Mouse (Mus musculus): Measurements from ENCODE around the gene Maco1. TPM values are rescaled to one million over a fixed set of nuclear protein-coding genes. Genes with fewer than 3 reads are reported as not detected.

The Maco1 gene
- polyA plus RNA-seq, 1 experiment from 2014 or later: 30.8 TPM

- H3K4me2 ChIP-seq (ENCODE audit: low read depth, low read length): no peak overlapping the region
- H3K9ac ChIP-seq (ENCODE audit: low read length): no peak overlapping the region
- 0 out of 2 replicates have a peak, but pooled peaks cover 4% of the 10 kb centered on the region for H3K36me3 ChIP-seq (ENCODE audit: control insufficient read depth, insufficient read depth, low read length)
- ATAC-seq (ENCODE audit: insufficient read depth, low FRiP score): no peak
- no peak overlapping the region for H3K27ac ChIP-seq (ENCODE audit: low read length)
- no peaks in the 10 kb centered on the region for H3K9me3 ChIP-seq (replicated peaks; ENCODE audit: control insufficient read depth, low read length)
- H3K27me3 ChIP-seq (ENCODE audit: control insufficient read depth, insufficient read depth, low read length): no peaks in the 10 kb centered on the region
- H3K4me3 ChIP-seq (replicated peaks; ENCODE audit: low read length): no peak overlapping the region
- no peaks in the 10 kb centered on the region for H3K4me1 ChIP-seq (ENCODE audit: control insufficient read depth, insufficient read depth, low read length)
- 83% methylated on average over 17 of the region's 17 CpGs for WGBS
Observed at GRCm38 (mm10) chr4:134813406-134814228, 39.5 kb downstream of the Maco1 start.

- ATAC-seq (ENCODE audit: insufficient read depth, low FRiP score): no peak
- H3K4me2 ChIP-seq (ENCODE audit: low read depth, low read length): no peak overlapping the region
- WGBS: 66% methylated on average over 5 of the region's 5 CpGs
- no peak overlapping the region for H3K4me3 ChIP-seq (replicated peaks; ENCODE audit: low read length)
- H3K27me3 ChIP-seq (ENCODE audit: control insufficient read depth, insufficient read depth, low read length): no peaks in the 10 kb centered on the region
- peaks cover 8% of the 10 kb centered on the region; the same call in 1 of the 2 replicates for H3K36me3 ChIP-seq (ENCODE audit: control insufficient read depth, insufficient read depth, low read length)
- no peaks in the 10 kb centered on the region for H3K4me1 ChIP-seq (ENCODE audit: control insufficient read depth, insufficient read depth, low read length)
- H3K9ac ChIP-seq (ENCODE audit: low read length): no peak overlapping the region
- H3K27ac ChIP-seq (ENCODE audit: low read length): no peak overlapping the region
- H3K9me3 ChIP-seq (replicated peaks; ENCODE audit: control insufficient read depth, low read length): no peaks in the 10 kb centered on the region
Observed at GRCm38 (mm10) chr4:134804765-134805164, 48.4 kb downstream of the Maco1 start.

- no peak overlapping the region for H3K27ac ChIP-seq (ENCODE audit: low read length)
- H3K4me1 ChIP-seq (ENCODE audit: control insufficient read depth, insufficient read depth, low read length): no peaks in the 10 kb centered on the region
- no peaks in the 10 kb centered on the region for H3K27me3 ChIP-seq (ENCODE audit: control insufficient read depth, insufficient read depth, low read length)
- 81% methylated on average over 3 of the region's 3 CpGs for WGBS
- H3K36me3 ChIP-seq (ENCODE audit: control insufficient read depth, insufficient read depth, low read length): peaks cover 3% of the 10 kb centered on the region; the same call in 1 of the 2 replicates
- H3K4me3 ChIP-seq (replicated peaks; ENCODE audit: low read length): no peak overlapping the region
- no peak overlapping the region for H3K9ac ChIP-seq (ENCODE audit: low read length)
- H3K4me2 ChIP-seq (ENCODE audit: low read depth, low read length): no peak overlapping the region
- ATAC-seq (ENCODE audit: insufficient read depth, low FRiP score): no peak
- no peaks in the 10 kb centered on the region for H3K9me3 ChIP-seq (replicated peaks; ENCODE audit: control insufficient read depth, low read length)
Observed at GRCm38 (mm10) chr4:134802765-134803164, 50.4 kb downstream of the Maco1 start.

GRCm38 (mm10) chr4:134802155-134802554, 51.0 kb downstream of the Maco1 start:
- H3K4me3 ChIP-seq (replicated peaks; ENCODE audit: low read length): no peak overlapping the region
- H3K9me3 ChIP-seq (replicated peaks; ENCODE audit: control insufficient read depth, low read length): no peaks in the 10 kb centered on the region
- no peak overlapping the region for H3K9ac ChIP-seq (ENCODE audit: low read length)
- 87% methylated on average over 10 of the region's 10 CpGs for WGBS
- H3K36me3 ChIP-seq (ENCODE audit: control insufficient read depth, insufficient read depth, low read length): peaks cover 3% of the 10 kb centered on the region; the same call in 1 of the 2 replicates
- H3K27me3 ChIP-seq (ENCODE audit: control insufficient read depth, insufficient read depth, low read length): no peaks in the 10 kb centered on the region
- no peak overlapping the region for H3K27ac ChIP-seq (ENCODE audit: low read length)
- no peak for ATAC-seq (ENCODE audit: insufficient read depth, low FRiP score)
- H3K4me2 ChIP-seq (ENCODE audit: low read depth, low read length): no peak overlapping the region
- peaks cover under 1% of the 10 kb centered on the region; the same call in 1 of the 2 replicates for H3K4me1 ChIP-seq (ENCODE audit: control insufficient read depth, insufficient read depth, low read length)

- Histone ChIP-seq H3K27ac (ENCODE audit: low read length) (no peak overlapping the region), H3K27me3 (ENCODE audit: control insufficient read depth, insufficient read depth, low read length) (no peaks in the 10 kb centered on the region), H3K4me3 (replicated peaks; ENCODE audit: low read length) (no peak overlapping the region), H3K4me2 (ENCODE audit: low read depth, low read length) (no peak overlapping the region), H3K36me3 (ENCODE audit: control insufficient read depth, insufficient read depth, low read length) (0 out of 2 replicates have a peak, but pooled peaks cover 3% of the 10 kb centered on the region), H3K4me1 (ENCODE audit: control insufficient read depth, insufficient read depth, low read length) (peaks cover 8% of the 10 kb centered on the region; the same call in 1 of the 2 replicates), H3K9me3 (replicated peaks; ENCODE audit: control insufficient read depth, low read length) (no peaks in the 10 kb centered on the region), H3K9ac (ENCODE audit: low read length) (no peak overlapping the region)
- WGBS: 79% methylated on average over 10 of the region's 10 CpGs
- ATAC-seq (ENCODE audit: insufficient read depth, low FRiP score): no peak
Observed at GRCm38 (mm10) chr4:134800693-134801092, 52.5 kb downstream of the Maco1 start.

- Histone ChIP-seq H3K9me3 (replicated peaks; ENCODE audit: control insufficient read depth, low read length) (no peaks in the 10 kb centered on the region), H3K4me2 (ENCODE audit: low read depth, low read length) (no peak overlapping the region), H3K4me1 (ENCODE audit: control insufficient read depth, insufficient read depth, low read length) (peaks cover 8% of the 10 kb centered on the region; the same call in 1 of the 2 replicates), H3K36me3 (ENCODE audit: control insufficient read depth, insufficient read depth, low read length) (0 out of 2 replicates have a peak, but pooled peaks cover 3% of the 10 kb centered on the region), H3K27ac (ENCODE audit: low read length) (no peak overlapping the region), H3K9ac (ENCODE audit: low read length) (no peak overlapping the region), H3K4me3 (replicated peaks; ENCODE audit: low read length) (no peak overlapping the region), H3K27me3 (ENCODE audit: control insufficient read depth, insufficient read depth, low read length) (no peaks in the 10 kb centered on the region)
- no peak for ATAC-seq (ENCODE audit: insufficient read depth, low FRiP score)
- 61% methylated on average over 8 of the region's 8 CpGs for WGBS
Observed at GRCm38 (mm10) chr4:134800098-134800497, 53.0 kb downstream of the Maco1 start.

- ATAC-seq (ENCODE audit: insufficient read depth, low FRiP score): peak; percentile 15; the same call in 1 of the 2 replicates
- Histone ChIP-seq H3K4me3 (replicated peaks; ENCODE audit: low read length) (no peak overlapping the region), H3K4me1 (ENCODE audit: control insufficient read depth, insufficient read depth, low read length) (peaks cover 8% of the 10 kb centered on the region; the same call in 1 of the 2 replicates), H3K36me3 (ENCODE audit: control insufficient read depth, insufficient read depth, low read length) (0 out of 2 replicates have a peak, but pooled peaks cover 3% of the 10 kb centered on the region), H3K27me3 (ENCODE audit: control insufficient read depth, insufficient read depth, low read length) (no peaks in the 10 kb centered on the region), H3K9ac (ENCODE audit: low read length) (no peak overlapping the region), H3K9me3 (replicated peaks; ENCODE audit: control insufficient read depth, low read length) (no peaks in the 10 kb centered on the region), H3K27ac (ENCODE audit: low read length) (no peak overlapping the region), H3K4me2 (ENCODE audit: low read depth, low read length) (no peak overlapping the region)
- 4% methylated on average over 4 of the region's 4 CpGs for WGBS
Observed at GRCm38 (mm10) chr4:134799272-134799671, 53.9 kb downstream of the Maco1 start.

GRCm38 (mm10) chr4:134798861-134799260, 54.3 kb downstream of the Maco1 start:
- WGBS: 56% methylated on average over 3 of the region's 3 CpGs
- Histone ChIP-seq H3K4me1 (ENCODE audit: control insufficient read depth, insufficient read depth, low read length) (peaks cover 8% of the 10 kb centered on the region; the same call in 1 of the 2 replicates), H3K4me2 (ENCODE audit: low read depth, low read length) (no peak overlapping the region), H3K9me3 (replicated peaks; ENCODE audit: control insufficient read depth, low read length) (no peaks in the 10 kb centered on the region), H3K27me3 (ENCODE audit: control insufficient read depth, insufficient read depth, low read length) (no peaks in the 10 kb centered on the region), H3K9ac (ENCODE audit: low read length) (no peak overlapping the region), H3K4me3 (replicated peaks; ENCODE audit: low read length) (no peak overlapping the region), H3K36me3 (ENCODE audit: control insufficient read depth, insufficient read depth, low read length) (0 out of 2 replicates have a peak, but pooled peaks cover 3% of the 10 kb centered on the region), H3K27ac (ENCODE audit: low read length) (no peak overlapping the region)
- no peak for ATAC-seq (ENCODE audit: insufficient read depth, low FRiP score)

GRCm38 (mm10) chr4:134797621-134798020, 55.5 kb downstream of the Maco1 start:
- H3K9me3 ChIP-seq (replicated peaks; ENCODE audit: control insufficient read depth, low read length): no peaks in the 10 kb centered on the region
- 69% methylated on average over 6 of the region's 6 CpGs for WGBS
- no peak overlapping the region for H3K4me3 ChIP-seq (replicated peaks; ENCODE audit: low read length)
- no peak overlapping the region for H3K27ac ChIP-seq (ENCODE audit: low read length)
- H3K9ac ChIP-seq (ENCODE audit: low read length): no peak overlapping the region
- ATAC-seq (ENCODE audit: insufficient read depth, low FRiP score): no peak
- H3K36me3 ChIP-seq (ENCODE audit: control insufficient read depth, insufficient read depth, low read length): no peaks in the 10 kb centered on the region
- no peak overlapping the region for H3K4me2 ChIP-seq (ENCODE audit: low read depth, low read length)
- peaks cover 8% of the 10 kb centered on the region; the same call in 1 of the 2 replicates for H3K4me1 ChIP-seq (ENCODE audit: control insufficient read depth, insufficient read depth, low read length)
- no peaks in the 10 kb centered on the region for H3K27me3 ChIP-seq (ENCODE audit: control insufficient read depth, insufficient read depth, low read length)

All from stomach, embryonic 16.5 days (tissue).